Comparison of ENCODE assay signal across 14 mouse cellular contexts in genomic region chr12:87088331-87088730, GRCm38 (mm10). TPM values are rescaled to one million over a fixed set of nuclear protein-coding genes. Genes with fewer than 3 reads are reported as not detected.
DNase-seq lines count a peak whose midpoint lies in the region; ATAC-seq and TF ChIP-seq lines count a peak whose summit lies in the region.
"Had no signal": no experiment of that assay in that cellular context is flagged by ENCODE, and none has a peak within 500 bp of the region (broad histone marks: within the 10 kb centered on the region; RNA-seq: fewer than 3 reads in every experiment).

No protein-coding gene starts in this region.

- H3K4me2 ChIP-seq in hindbrain, postnatal 0 days (ENCODE audit: low read depth, low read length), result no peak overlapping the region
- no peak overlapping the region for H3K4me2 ChIP-seq in hindbrain, embryonic 16.5 days (ENCODE audit: low read length)
- H3K4me2 ChIP-seq: hindbrain, embryonic 12.5 days had no signal

- ATAC-seq in hindbrain, postnatal 0 days, result no peak
- ATAC-seq in hindbrain, embryonic 16.5 days, result no peak

- TF ChIP-seq CTCF in hindbrain, postnatal 0 days (IDR thresholded peaks at IDR 0.05; ENCODE audit: low read depth), result peak; percentile 61

- H3K4me3 ChIP-seq in hindbrain, postnatal 0 days (ENCODE audit: low read length), result no peak overlapping the region
- H3K4me3 ChIP-seq in hindbrain, embryonic 16.5 days (ENCODE audit: low read length), result no peak overlapping the region
- H3K4me3 ChIP-seq: hindbrain, embryonic 12.5 days had no signal

- no peak overlapping the region for H3K27ac ChIP-seq in hindbrain, postnatal 0 days
- H3K27ac ChIP-seq in hindbrain, embryonic 16.5 days (ENCODE audit: low read depth, low read length), result no peak overlapping the region
- H3K27ac ChIP-seq: hindbrain, embryonic 12.5 days had no signal

- peak; percentile 10 for DNase-seq in hindbrain, postnatal 0 days (ENCODE audit: low spot score)
- DNase-seq in right cerebral cortex, postnatal 14 days, result peak; percentile 45
- no peak for DNase-seq in right cerebral cortex, adult 2 months (ENCODE audit: low spot score in 2 of 2)
- DNase-seq in NIH3T3 (ENCODE audit: low read depth), result peak; percentile 37
- peak; percentile 7 for DNase-seq in naive thymus-derived CD4-positive, alpha-beta T cell, adult 2 months (ENCODE audit: low read depth)
- no peak for DNase-seq in heart, postnatal 25 days (ENCODE audit: low spot score)
- no peak for DNase-seq in urinary bladder, postnatal 14 days (ENCODE audit: low spot score)
- DNase-seq: cerebellum, adult 18-20 months; gastrocnemius, postnatal 14 days; lung, adult 2 months; right cerebral cortex, adult 18-20 months had no signal

- H3K27me3 ChIP-seq in hindbrain, postnatal 0 days (ENCODE audit: insufficient read depth, low read length), result no peaks in the 10 kb centered on the region
- H3K27me3 ChIP-seq in hindbrain, embryonic 16.5 days (replicated peaks; ENCODE audit: control insufficient read depth, insufficient read depth, low read length), result no peaks in the 10 kb centered on the region
- H3K27me3 ChIP-seq: hindbrain, embryonic 12.5 days had no signal

- no peaks in the 10 kb centered on the region for H3K4me1 ChIP-seq in hindbrain, postnatal 0 days (ENCODE audit: insufficient read depth, low read length)
- no peaks in the 10 kb centered on the region for H3K4me1 ChIP-seq in hindbrain, embryonic 16.5 days (ENCODE audit: control insufficient read depth, insufficient read depth, low read depth, low read length)
- H3K4me1 ChIP-seq: hindbrain, embryonic 12.5 days had no signal

- intact Hi-C loops in heart, postnatal 25 days (cut with DNase I), result no loop called here

- no peaks in the 10 kb centered on the region for H3K9me3 ChIP-seq in hindbrain, postnatal 0 days (ENCODE audit: low read length)
- H3K9me3 ChIP-seq in hindbrain, embryonic 16.5 days (ENCODE audit: control insufficient read depth, low read length), result no peaks in the 10 kb centered on the region
- H3K9me3 ChIP-seq: hindbrain, embryonic 12.5 days had no signal

- no peak overlapping the region for H3K9ac ChIP-seq in hindbrain, postnatal 0 days (replicated peaks; ENCODE audit: low read length)
- no peak overlapping the region for H3K9ac ChIP-seq in hindbrain, embryonic 16.5 days (ENCODE audit: low read depth, low read length)
- H3K9ac ChIP-seq: hindbrain, embryonic 12.5 days had no signal

- 0 out of 2 replicates have a peak, but pooled peaks cover 4% of the 10 kb centered on the region for H3K36me3 ChIP-seq in hindbrain, postnatal 0 days (ENCODE audit: insufficient read depth, low read length)
- H3K36me3 ChIP-seq in hindbrain, embryonic 16.5 days (ENCODE audit: control insufficient read depth, insufficient read depth, low read length), result peaks cover 7% of the 10 kb centered on the region
- H3K36me3 ChIP-seq: hindbrain, embryonic 12.5 days had no signal

- WGBS in hindbrain, postnatal 0 days, result 44% methylated on average over 4 of the region's 4 CpGs
- WGBS in hindbrain, embryonic 16.5 days, result 39% methylated on average over 4 of the region's 4 CpGs

RNA-seq across cellular contexts. Expression of gene Ngb, which starts 14.0 kb away (rescaled TPM):
- total RNA-seq in hindbrain, postnatal 0 days (2014; rRNA removed), result 9.3 and 11.8 TPM in 2 replicates
- polyA plus RNA-seq in hindbrain, postnatal 0 days (2015; fragmentation: Nextera tagmentation; extraction: Ambion mirVana), result 9.1 and 9.4 TPM in 2 replicates
- 6.5 and 7.3 TPM in 2 replicates for polyA plus RNA-seq in hindbrain, embryonic 16.5 days (2015; fragmentation: Nextera tagmentation; extraction: Ambion mirVana)
- total RNA-seq in heart, postnatal 25 days (2021), result not detected
- total RNA-seq: monocyte, adult 5-6 weeks had no signal

RNA-seq across cellular contexts. Expression of gene Gstz1, which starts 58.6 kb away (rescaled TPM):
- total RNA-seq in hindbrain, postnatal 0 days (2014; rRNA removed), result 56.3 and 61.1 TPM in 2 replicates
- 45.6 and 45.8 TPM in 2 replicates for polyA plus RNA-seq in hindbrain, postnatal 0 days (2015; fragmentation: Nextera tagmentation; extraction: Ambion mirVana)
- 26.3 and 33.8 TPM in 2 replicates for polyA plus RNA-seq in hindbrain, embryonic 16.5 days (2015; fragmentation: Nextera tagmentation; extraction: Ambion mirVana)
- 10 to 100 TPM; 46.4 to 47.0 TPM for total RNA-seq in heart, postnatal 25 days (2021)

RNA-seq across cellular contexts. Expression of gene Pomt2, which starts 59.4 kb away (rescaled TPM):
- 31.0 and 40.7 TPM in 2 replicates for total RNA-seq in hindbrain, postnatal 0 days (2014; rRNA removed)
- 12.0 and 12.4 TPM in 2 replicates for polyA plus RNA-seq in hindbrain, postnatal 0 days (2015; fragmentation: Nextera tagmentation; extraction: Ambion mirVana)
- polyA plus RNA-seq in hindbrain, embryonic 16.5 days (2015; fragmentation: Nextera tagmentation; extraction: Ambion mirVana), result 15.2 and 16.3 TPM in 2 replicates
- total RNA-seq in heart, postnatal 25 days (2021), result 10 to 100 TPM in 1 of 2 experiments, 1 to 10 TPM in 1; 9.5 to 11.9 TPM

Comparison
In these comparisons a context has a peak if more than half of its experiments do, and no peak if none do; other contexts are left out.
1. DNase-seq: peak in hindbrain, postnatal 0 days (single experiment), right cerebral cortex, postnatal 14 days (single experiment), NIH3T3 (single experiment) and naive thymus-derived CD4-positive, alpha-beta T cell, adult 2 months (single experiment); none in right cerebral cortex, adult 2 months (0 of 2), heart, postnatal 25 days (single experiment) and urinary bladder, postnatal 14 days (single experiment).